Mouse (Mus musculus) c-Kit-positive CD71-negative TER-119-negative erythroid progenitor cells, embryonic 14.5 days (primary cell): ENCODE measurements around the gene Plekhg1.

Experiments used
- DNase-seq: peaks from one replicate; pipeline ENCODE4 v3.0.0-alpha.2; 2013; ENCODE audit warnings: low read depth

The Plekhg1 gene

GRCm38 (mm10) chr10:3888510-3888909 lies 148.3 kb downstream of the Plekhg1 start:
- no peak for DNase-seq

- no peak for DNase-seq
Measured at GRCm38 (mm10) chr10:3891381-3892263, 151.5 kb downstream of the Plekhg1 start.

- no peak for DNase-seq
Measured at GRCm38 (mm10) chr10:3892368-3892767, 152.2 kb downstream of the Plekhg1 start.

GRCm38 (mm10) chr10:3898068-3898467 lies 157.9 kb downstream of the Plekhg1 start:
- no peak for DNase-seq

- no peak for DNase-seq
Measured at GRCm38 (mm10) chr10:3900416-3900956, 160.3 kb downstream of the Plekhg1 start.

- no peak for DNase-seq
Measured at GRCm38 (mm10) chr10:3905747-3906146, 165.6 kb downstream of the Plekhg1 start.

GRCm38 (mm10) chr10:3914104-3914503 lies 173.9 kb downstream of the Plekhg1 start:
- DNase-seq, result no peak

GRCm38 (mm10) chr10:3920368-3921152 lies 180.4 kb downstream of the Plekhg1 start:
- DNase-seq, result no peak

- no peak for DNase-seq
Measured at GRCm38 (mm10) chr10:3928008-3928545, 187.9 kb downstream of the Plekhg1 start.

- DNase-seq, result no peak
Measured at GRCm38 (mm10) chr10:3931831-3932230, 191.7 kb downstream of the Plekhg1 start.

GRCm38 (mm10) chr10:3933311-3933940 lies 193.3 kb downstream of the Plekhg1 start:
- no peak for DNase-seq

- no peak for DNase-seq
Measured at GRCm38 (mm10) chr10:3936864-3937263, 196.7 kb downstream of the Plekhg1 start.

GRCm38 (mm10) chr10:3939895-3940595 lies 199.9 kb downstream of the Plekhg1 start:
- no peak for DNase-seq

- DNase-seq, result no peak
Measured at GRCm38 (mm10) chr10:3940596-3940975, 200.4 kb downstream of the Plekhg1 start.

GRCm38 (mm10) chr10:3941054-3941757 lies 201.0 kb downstream of the Plekhg1 start:
- no peak for DNase-seq

- DNase-seq, result no peak
Measured at GRCm38 (mm10) chr10:3942289-3942688, 202.1 kb downstream of the Plekhg1 start.

- DNase-seq, result peak; percentile 66
Measured at GRCm38 (mm10) chr10:3943492-3944395, 203.6 kb downstream of the Plekhg1 start.

- no peak for DNase-seq
Measured at GRCm38 (mm10) chr10:3946871-3947270, 206.7 kb downstream of the Plekhg1 start.

GRCm38 (mm10) chr10:3947346-3947745 lies 207.2 kb downstream of the Plekhg1 start:
- DNase-seq, result no peak

GRCm38 (mm10) chr10:3949306-3949705 lies 209.1 kb downstream of the Plekhg1 start:
- DNase-seq, result no peak
